Mouse (Mus musculus) liver, embryonic 13.5 days (tissue): Measurements from ENCODE around the gene Gse1. TPM values are rescaled to one million over a fixed set of nuclear protein-coding genes. Genes with fewer than 3 reads are reported as not detected.
"Not testable (repeated sequence)": the region's sequence is repeated elsewhere in the genome, so short reads cannot be mapped to it uniquely, and the experiment has no call there.

ENCODE experiments used
- ATAC-seq: fragments of 200-750 bp; cut with Nextera tagmentation; 2 replicates; pipeline ENCODE4 v1.8.0; 2017; ENCODE audit warnings: low read depth, mild to moderate bottlenecking, moderate number of reproducible peaks, moderate library complexity
- DNase-seq: peaks from one replicate; pipeline ENCODE4 v3.0.0; 2022
- H3K27ac ChIP-seq: fragments of 300-500 bp; sonication (generic); 2 replicates; pipeline ENCODE4 v1.5.1; 2015; ENCODE audit warnings: moderate library complexity, mild to moderate bottlenecking, inconsistent platforms
- H3K27me3 ChIP-seq: fragments of 300-500 bp; sonication (generic); 2 replicates; pipeline ENCODE4 v1.6.1; 2015; ENCODE audit warnings: mild to moderate bottlenecking, inconsistent platforms
- H3K36me3 ChIP-seq: fragments of 300-500 bp; sonication (generic); 2 replicates; pipeline ENCODE4 v1.6.1; 2015; ENCODE audit warnings: mild to moderate bottlenecking, inconsistent platforms
- H3K4me1 ChIP-seq: fragments of 300-500 bp; sonication (generic); replicated peaks from 2 replicates; pipeline ENCODE4 v1.6.1; 2015; ENCODE audit warnings: inconsistent platforms
- H3K4me2 ChIP-seq: fragments of 300-500 bp; sonication (generic); 2 replicates; pipeline ENCODE4 v1.6.1; 2015; ENCODE audit warnings: inconsistent platforms, mild to moderate bottlenecking, moderate library complexity
- H3K4me3 ChIP-seq: fragments of 300-500 bp; sonication (generic); replicated peaks from 2 replicates; pipeline ENCODE4 v1.5.1; 2015; ENCODE audit warnings: mild to moderate bottlenecking, inconsistent platforms
- H3K9ac ChIP-seq: fragments of 300-500 bp; sonication (generic); 2 replicates; pipeline ENCODE4 v1.6.1; 2015; ENCODE audit warnings: mild to moderate bottlenecking, inconsistent platforms
- H3K9me3 ChIP-seq: fragments of 300-500 bp; sonication (generic); replicated peaks from 2 replicates; pipeline ENCODE4 v1.6.1; 2016; ENCODE audit warnings: inconsistent platforms
- WGBS: fragments of 180-500 bp; shearing (Covaris S2); methylation state at CpG from one replicate; pipeline ENCODE4 v1.1.7; 2015; ENCODE audit not compliant: insufficient replicate concordance; 5-methylcytosine and 5-hydroxymethylcytosine counted together
- polyA plus RNA-seq: library from polyadenylated mRNA; unstranded; fragments of >200 nt; fragmentation: Nextera tagmentation; extraction: Ambion mirVana; gene quantifications from 2 replicates; pipeline ENCODE4 v1.2.1, GENCODE M21; 2015

Gse1 gene
- polyA plus RNA-seq, 1 experiment from 2014 or later: 8.3 TPM

- H3K9ac ChIP-seq: no peak overlapping the region
- H3K36me3 ChIP-seq: no peaks in the 10 kb centered on the region
- ATAC-seq: no peak
- no peak overlapping the region for H3K4me3 ChIP-seq
- WGBS: 73% methylated on average over 11 of the region's 11 CpGs
- 0 out of 2 replicates have a peak, but pooled peaks cover 3% of the 10 kb centered on the region for H3K27me3 ChIP-seq
- peak overlapping the region; percentile 20; the same call in 1 of the 2 replicates for H3K27ac ChIP-seq
- DNase-seq: no peak
- no peaks in the 10 kb centered on the region for H3K9me3 ChIP-seq
- no peak overlapping the region; the same call in 1 of the 2 replicates for H3K4me2 ChIP-seq
- H3K4me1 ChIP-seq: peaks cover 78% of the 10 kb centered on the region
These were observed 100.9 kb downstream of the Gse1 start for GRCm38 (mm10) chr8:120329030-120329748.

- 0 out of 2 replicates have a peak, but pooled peaks cover 3% of the 10 kb centered on the region for H3K27me3 ChIP-seq
- no peaks in the 10 kb centered on the region for H3K36me3 ChIP-seq
- DNase-seq (no peak), ATAC-seq (no peak)
- H3K9me3 ChIP-seq: no peaks in the 10 kb centered on the region
- H3K4me3 ChIP-seq: no peak overlapping the region
- WGBS: 81% methylated on average over 7 of the region's 7 CpGs
- peaks cover 78% of the 10 kb centered on the region for H3K4me1 ChIP-seq
- H3K9ac ChIP-seq: no peak overlapping the region
- H3K27ac ChIP-seq: no peak overlapping the region
- no peak overlapping the region for H3K4me2 ChIP-seq
These were observed 102.8 kb downstream of the Gse1 start for GRCm38 (mm10) chr8:120331027-120331426.

GRCm38 (mm10) chr8:120332379-120333229 lies 104.3 kb downstream of the Gse1 start:
- 0 out of 2 replicates have a peak, but pooled peaks cover 3% of the 10 kb centered on the region for H3K27me3 ChIP-seq
- peak overlapping the region; percentile 53 for H3K27ac ChIP-seq
- H3K4me3 ChIP-seq: no peak overlapping the region; the same call in 1 of the 2 replicates
- WGBS: 23% methylated on average over 15 of the region's 16 CpGs
- DNase-seq (no peak), ATAC-seq (peak; percentile 16; the same call in 1 of the 2 replicates)
- peaks cover 80% of the 10 kb centered on the region for H3K4me1 ChIP-seq
- H3K4me2 ChIP-seq: no peak overlapping the region; the same call in 1 of the 2 replicates
- no peaks in the 10 kb centered on the region for H3K36me3 ChIP-seq
- no peak overlapping the region for H3K9ac ChIP-seq
- H3K9me3 ChIP-seq: no peaks in the 10 kb centered on the region

GRCm38 (mm10) chr8:120333681-120334080 lies 105.4 kb downstream of the Gse1 start:
- H3K27me3 ChIP-seq: 0 out of 2 replicates have a peak, but pooled peaks cover 3% of the 10 kb centered on the region
- no peak for DNase-seq
- WGBS: 39% methylated on average over 4 of the region's 4 CpGs
- H3K4me2 ChIP-seq: no peak overlapping the region
- no peaks in the 10 kb centered on the region for H3K36me3 ChIP-seq
- H3K9ac ChIP-seq: no peak overlapping the region
- peaks cover 2% of the 10 kb centered on the region; the same call in 1 of the 2 replicates for H3K9me3 ChIP-seq
- peaks cover 72% of the 10 kb centered on the region for H3K4me1 ChIP-seq
- peak overlapping the region; percentile 32 for H3K27ac ChIP-seq
- H3K4me3 ChIP-seq: no peak overlapping the region
- ATAC-seq: no peak

GRCm38 (mm10) chr8:120334261-120334660 lies 106.0 kb downstream of the Gse1 start:
- WGBS: 48% methylated on average over 3 of the region's 3 CpGs
- Histone ChIP-seq H3K4me1 (peaks cover 66% of the 10 kb centered on the region), H3K4me2 (0 out of 2 replicates have a peak overlapping the region, but pooled peaks have one; percentile 66), H3K9ac (0 out of 2 replicates have a peak overlapping the region, but pooled peaks have one; percentile 20), H3K27ac (peak overlapping the region; percentile 43; the same call in 1 of the 2 replicates)
- H3K36me3 ChIP-seq, DNase-seq, ATAC-seq, H3K4me3 ChIP-seq, H3K9me3 ChIP-seq, H3K27me3 ChIP-seq: not testable (repeated sequence)

GRCm38 (mm10) chr8:120334878-120335261 lies 106.6 kb downstream of the Gse1 start:
- Histone ChIP-seq H3K9me3 (peaks cover 4% of the 10 kb centered on the region; the same call in 1 of the 2 replicates), H3K4me3 (no peak overlapping the region; the same call in 1 of the 2 replicates), H3K27me3 (0 out of 2 replicates have a peak, but pooled peaks cover 3% of the 10 kb centered on the region), H3K36me3 (no peaks in the 10 kb centered on the region), H3K27ac (peak overlapping the region; percentile 80), H3K4me2 (peak overlapping the region; percentile 66), H3K4me1 (peaks cover 69% of the 10 kb centered on the region), H3K9ac (peak overlapping the region; percentile 20; the same call in 1 of the 2 replicates)
- ATAC-seq: peak; percentile 25; the same call in 1 of the 2 replicates
- DNase-seq: peak; percentile 36
- 5% methylated on average over 5 of the region's 5 CpGs for WGBS

- peaks cover 4% of the 10 kb centered on the region; the same call in 1 of the 2 replicates for H3K9me3 ChIP-seq
- H3K9ac ChIP-seq: peak overlapping the region; percentile 64
- peak overlapping the region; percentile 41 for H3K4me3 ChIP-seq
- H3K27ac ChIP-seq: peak overlapping the region; percentile 80
- WGBS: 4% methylated on average over 17 of the region's 17 CpGs
- ATAC-seq (peak; percentile 18; the same call in 1 of the 2 replicates), DNase-seq (no peak)
- H3K4me1 ChIP-seq: peaks cover 71% of the 10 kb centered on the region
- H3K36me3 ChIP-seq: no peaks in the 10 kb centered on the region
- peak overlapping the region; percentile 66 for H3K4me2 ChIP-seq
- H3K27me3 ChIP-seq: no peaks in the 10 kb centered on the region
These were observed 107.2 kb downstream of the Gse1 start for GRCm38 (mm10) chr8:120335262-120336086.

- H3K36me3 ChIP-seq: no peaks in the 10 kb centered on the region
- H3K4me2 ChIP-seq: peak overlapping the region; percentile 66
- DNase-seq (peak; percentile 38), ATAC-seq (peak; percentile 52)
- H3K27me3 ChIP-seq: no peaks in the 10 kb centered on the region
- peaks cover 73% of the 10 kb centered on the region for H3K4me1 ChIP-seq
- WGBS: 0% methylated on average over 9 of the region's 9 CpGs
- H3K9me3 ChIP-seq: peaks cover 4% of the 10 kb centered on the region; the same call in 1 of the 2 replicates
- peak overlapping the region; percentile 41 for H3K4me3 ChIP-seq
- H3K9ac ChIP-seq: peak overlapping the region; percentile 64
- peak overlapping the region; percentile 80 for H3K27ac ChIP-seq
These were observed 107.8 kb downstream of the Gse1 start for GRCm38 (mm10) chr8:120336087-120336380.

GRCm38 (mm10) chr8:120336909-120337555 lies 108.8 kb downstream of the Gse1 start:
- Histone ChIP-seq H3K4me2 (peak overlapping the region; percentile 66; the same call in 1 of the 2 replicates), H3K36me3 (no peaks in the 10 kb centered on the region), H3K9ac (no peak overlapping the region), H3K9me3 (peaks cover 4% of the 10 kb centered on the region; the same call in 1 of the 2 replicates), H3K27me3 (no peaks in the 10 kb centered on the region), H3K4me1 (peaks cover 75% of the 10 kb centered on the region), H3K27ac (peak overlapping the region; percentile 51; the same call in 1 of the 2 replicates), H3K4me3 (no peak overlapping the region)
- DNase-seq: no peak
- WGBS: 13% methylated on average over 5 of the region's 5 CpGs
- no peak for ATAC-seq

GRCm38 (mm10) chr8:120337627-120338026 lies 109.4 kb downstream of the Gse1 start:
- WGBS: 63% methylated on average over 5 of the region's 5 CpGs
- no peak overlapping the region for H3K9ac ChIP-seq
- H3K4me3 ChIP-seq: no peak overlapping the region
- DNase-seq (no peak), ATAC-seq (no peak)
- no peak overlapping the region for H3K27ac ChIP-seq
- H3K9me3 ChIP-seq: peaks cover 4% of the 10 kb centered on the region; the same call in 1 of the 2 replicates
- no peaks in the 10 kb centered on the region for H3K36me3 ChIP-seq
- no peaks in the 10 kb centered on the region for H3K27me3 ChIP-seq
- no peak overlapping the region for H3K4me2 ChIP-seq
- peaks cover 75% of the 10 kb centered on the region for H3K4me1 ChIP-seq
